Mouse (Mus musculus) heart, embryonic 10.5 days (tissue): Measurements from ENCODE around the gene Pik3ca. TPM values are rescaled to one million over a fixed set of nuclear protein-coding genes. Genes with fewer than 3 reads are reported as not detected.

Experiments
- DNase-seq: peaks from one replicate; pipeline ENCODE4 v3.0.0-alpha.2; 2017; ENCODE audit warnings: low spot score
- H3K27ac ChIP-seq: fragments of 300-500 bp; sonication (generic); 2 replicates; pipeline ENCODE4 v1.5.1; 2016; ENCODE audit warnings: mild to moderate bottlenecking
- H3K27me3 ChIP-seq: fragments of 300-500 bp; sonication (generic); 2 replicates; pipeline ENCODE4 v1.6.1; 2016; ENCODE audit warnings: mild to moderate bottlenecking; ENCODE audit not compliant: poor library complexity, insufficient read depth, severe bottlenecking
- H3K36me3 ChIP-seq: fragments of 300-500 bp; sonication (generic); 2 replicates; pipeline ENCODE4 v1.6.1; 2016; ENCODE audit warnings: mild to moderate bottlenecking, moderate library complexity
- H3K4me1 ChIP-seq: fragments of 300-500 bp; sonication (generic); 2 replicates; pipeline ENCODE4 v1.6.1; 2016; ENCODE audit warnings: mild to moderate bottlenecking
- H3K4me3 ChIP-seq: fragments of 300-500 bp; sonication (generic); 2 replicates; pipeline ENCODE4 v1.5.1; 2016; ENCODE audit warnings: mild to moderate bottlenecking, moderate library complexity
- H3K9me3 ChIP-seq: fragments of 300-500 bp; sonication (generic); 2 replicates; pipeline ENCODE4 v1.6.1; 2016; ENCODE audit warnings: mild to moderate bottlenecking, moderate library complexity
- WGBS: fragments of 180-500 bp; shearing (Covaris S2); methylation state at CpG from one replicate; pipeline ENCODE4 v1.1.7; 2016; 5-methylcytosine and 5-hydroxymethylcytosine counted together
- polyA plus RNA-seq: library from polyadenylated mRNA; unstranded; fragments of >200 nt; fragmentation: Nextera tagmentation; extraction: Ambion mirVana; gene quantifications from 2 replicates; pipeline ENCODE4 v1.2.1, GENCODE M21; 2016

The Pik3ca gene
- polyA plus RNA-seq, 1 experiment from 2014 or later: 6.1 TPM

- Histone ChIP-seq H3K27ac (no peak overlapping the region), H3K4me1 (peaks cover 7% of the 10 kb centered on the region; the same call in 1 of the 2 replicates), H3K4me3 (no peak overlapping the region), H3K9me3 (no peaks in the 10 kb centered on the region), H3K36me3 (peaks cover 21% of the 10 kb centered on the region), H3K27me3 (no peaks in the 10 kb centered on the region)
- DNase-seq: no peak
- 66% methylated on average over 2 of the region's 2 CpGs for WGBS
Observed at GRCm38 (mm10) chr3:32434016-32434415, 36.5 kb downstream of the Pik3ca start.

GRCm38 (mm10) chr3:32436101-32436500 is 38.6 kb downstream of the Pik3ca start:
- no peaks in the 10 kb centered on the region for H3K9me3 ChIP-seq
- peaks cover 40% of the 10 kb centered on the region for H3K36me3 ChIP-seq
- H3K27ac ChIP-seq: no peak overlapping the region
- WGBS: 82% methylated on average over 11 of the region's 11 CpGs
- peak; percentile 57 for DNase-seq
- no peaks in the 10 kb centered on the region for H3K27me3 ChIP-seq
- H3K4me1 ChIP-seq: peaks cover 4% of the 10 kb centered on the region; the same call in 1 of the 2 replicates
- no peak overlapping the region for H3K4me3 ChIP-seq

GRCm38 (mm10) chr3:32437297-32437696 is 39.8 kb downstream of the Pik3ca start:
- Histone ChIP-seq H3K27me3 (no peaks in the 10 kb centered on the region), H3K4me1 (peaks cover 4% of the 10 kb centered on the region; the same call in 1 of the 2 replicates), H3K27ac (no peak overlapping the region), H3K36me3 (peaks cover 50% of the 10 kb centered on the region), H3K4me3 (no peak overlapping the region), H3K9me3 (no peaks in the 10 kb centered on the region)
- DNase-seq: no peak
- 75% methylated on average over 6 of the region's 6 CpGs for WGBS

- no peaks in the 10 kb centered on the region for H3K9me3 ChIP-seq
- WGBS: 94% methylated on average over 6 of the region's 6 CpGs
- no peak overlapping the region for H3K4me3 ChIP-seq
- H3K27ac ChIP-seq: no peak overlapping the region
- no peaks in the 10 kb centered on the region for H3K27me3 ChIP-seq
- H3K4me1 ChIP-seq: peaks cover 4% of the 10 kb centered on the region; the same call in 1 of the 2 replicates
- no peak for DNase-seq
- H3K36me3 ChIP-seq: peaks cover 56% of the 10 kb centered on the region
Observed at GRCm38 (mm10) chr3:32437820-32438219, 40.3 kb downstream of the Pik3ca start.

GRCm38 (mm10) chr3:32438716-32439115 is 41.2 kb downstream of the Pik3ca start:
- no peak overlapping the region for H3K4me3 ChIP-seq
- no peaks in the 10 kb centered on the region for H3K27me3 ChIP-seq
- H3K36me3 ChIP-seq: peaks cover 62% of the 10 kb centered on the region
- WGBS: 76% methylated on average over 4 of the region's 4 CpGs
- no peak for DNase-seq
- peaks cover 4% of the 10 kb centered on the region; the same call in 1 of the 2 replicates for H3K4me1 ChIP-seq
- H3K9me3 ChIP-seq: no peaks in the 10 kb centered on the region
- H3K27ac ChIP-seq: no peak overlapping the region

- no peaks in the 10 kb centered on the region for H3K27me3 ChIP-seq
- H3K9me3 ChIP-seq: no peaks in the 10 kb centered on the region
- H3K4me3 ChIP-seq: no peak overlapping the region
- H3K27ac ChIP-seq: no peak overlapping the region
- DNase-seq: no peak
- H3K4me1 ChIP-seq: 0 out of 2 replicates have a peak, but pooled peaks cover 4% of the 10 kb centered on the region
- H3K36me3 ChIP-seq: peaks cover 82% of the 10 kb centered on the region
Observed at GRCm38 (mm10) chr3:32441710-32442109, 44.2 kb downstream of the Pik3ca start.

- no peak overlapping the region for H3K4me3 ChIP-seq
- H3K27ac ChIP-seq: no peak overlapping the region
- H3K9me3 ChIP-seq: no peaks in the 10 kb centered on the region
- 67% methylated on average over 11 of the region's 11 CpGs for WGBS
- peak; percentile 78 for DNase-seq
- peaks cover 83% of the 10 kb centered on the region for H3K36me3 ChIP-seq
- H3K4me1 ChIP-seq: no peaks in the 10 kb centered on the region
- H3K27me3 ChIP-seq: no peaks in the 10 kb centered on the region
Observed at GRCm38 (mm10) chr3:32454329-32455021, 57.0 kb downstream of the Pik3ca start.

GRCm38 (mm10) chr3:32459777-32460176 is 62.3 kb downstream of the Pik3ca start:
- 65% methylated on average over 4 of the region's 4 CpGs for WGBS
- H3K4me3 ChIP-seq: no peak overlapping the region
- no peak for DNase-seq

GRCm38 (mm10) chr3:32467321-32467720 is 69.8 kb downstream of the Pik3ca start:
- DNase-seq: no peak
- Histone ChIP-seq H3K4me3 (no peak overlapping the region), H3K27me3 (no peaks in the 10 kb centered on the region), H3K9me3 (no peaks in the 10 kb centered on the region), H3K4me1 (peaks cover 4% of the 10 kb centered on the region), H3K27ac (no peak overlapping the region), H3K36me3 (peaks cover 16% of the 10 kb centered on the region)
- 92% methylated on average over 4 of the region's 4 CpGs for WGBS

More at GRCm38 (mm10) chr3:32459777-32460176, 62.3 kb downstream of the Pik3ca start:
- Histone ChIP-seq H3K9me3 (no peaks in the 10 kb centered on the region), H3K4me1 (no peaks in the 10 kb centered on the region), H3K27me3 (no peaks in the 10 kb centered on the region), H3K36me3 (peaks cover 79% of the 10 kb centered on the region), H3K27ac (no peak overlapping the region)

GRCm38 (mm10) chr3:32468411-32468810 is 70.9 kb downstream of the Pik3ca start:
- DNase-seq: peak; percentile 63
- no peaks in the 10 kb centered on the region for H3K27me3 ChIP-seq
- H3K9me3 ChIP-seq: no peaks in the 10 kb centered on the region
- peaks cover 7% of the 10 kb centered on the region; the same call in 1 of the 2 replicates for H3K36me3 ChIP-seq
- H3K4me1 ChIP-seq: peaks cover 9% of the 10 kb centered on the region
- H3K27ac ChIP-seq: no peak overlapping the region
- no peak overlapping the region for H3K4me3 ChIP-seq
- 80% methylated on average over 4 of the region's 4 CpGs for WGBS

- H3K9me3 ChIP-seq: no peaks in the 10 kb centered on the region
- DNase-seq: peak; percentile 59
- no peaks in the 10 kb centered on the region for H3K27me3 ChIP-seq
- H3K27ac ChIP-seq: no peak overlapping the region
- H3K4me3 ChIP-seq: no peak overlapping the region
- 76% methylated on average over 7 of the region's 7 CpGs for WGBS
- H3K4me1 ChIP-seq: peaks cover 9% of the 10 kb centered on the region
- H3K36me3 ChIP-seq: no peaks in the 10 kb centered on the region
Observed at GRCm38 (mm10) chr3:32470449-32470848, 73.0 kb downstream of the Pik3ca start.

- WGBS: 57% methylated on average over 6 of the region's 6 CpGs
- Histone ChIP-seq H3K36me3 (no peaks in the 10 kb centered on the region), H3K4me1 (peaks cover 9% of the 10 kb centered on the region), H3K9me3 (no peaks in the 10 kb centered on the region), H3K4me3 (no peak overlapping the region), H3K27me3 (no peaks in the 10 kb centered on the region), H3K27ac (no peak overlapping the region)
- DNase-seq: peak; percentile 54
Observed at GRCm38 (mm10) chr3:32471098-32471497, 73.6 kb downstream of the Pik3ca start.

- H3K27me3 ChIP-seq: no peaks in the 10 kb centered on the region
- H3K4me1 ChIP-seq: peaks cover 9% of the 10 kb centered on the region
- 56% methylated on average over 14 of the region's 14 CpGs for WGBS
- H3K36me3 ChIP-seq: no peaks in the 10 kb centered on the region
- no peaks in the 10 kb centered on the region for H3K9me3 ChIP-seq
- DNase-seq: peak; percentile 54
- no peak overlapping the region for H3K27ac ChIP-seq
- H3K4me3 ChIP-seq: 0 out of 2 replicates have a peak overlapping the region, but pooled peaks have one; percentile 15
Observed at GRCm38 (mm10) chr3:32472191-32472900, 74.9 kb downstream of the Pik3ca start.
